ENCODE assay signal across 31 mouse cellular contexts in genomic region chr19:11635572-11635971, GRCm38 (mm10). TPM values are rescaled to one million over a fixed set of nuclear protein-coding genes. Genes with fewer than 3 reads are reported as not detected.
A peak's percentile ranks its signal among the peaks of the same experiment; 100 is the strongest.
DNase-seq lines count a peak whose midpoint lies in the region; ATAC-seq and TF ChIP-seq lines count a peak whose summit lies in the region.
"Had no signal": no experiment of that assay in that cellular context is flagged by ENCODE, and none has a peak within 500 bp of the region (broad histone marks: within the 10 kb centered on the region; RNA-seq: fewer than 3 reads in every experiment).

No protein-coding gene starts in this region.

- no peak overlapping the region for H3K9ac ChIP-seq in hindbrain, embryonic 11.5 days (ENCODE audit: low read depth, low read length)
- H3K9ac ChIP-seq: embryonic facial prominence, embryonic 12.5 days; embryonic facial prominence, embryonic 15.5 days; forebrain, postnatal 0 days; heart, embryonic 13.5 days; hindbrain, embryonic 13.5 days; intestine, embryonic 15.5 days had no signal

- ATAC-seq in G1E (ENCODE audit: extremely low read depth, insufficient number of reproducible peaks, low FRiP score, poor library complexity, severe bottlenecking): peak; percentile 22; the same call in 1 of the 2 replicates
- peak; percentile 69 to 82 for ATAC-seq in hematopoietic stem cell, adult 5-6 weeks (replicated peaks in 1 of 2; ENCODE audit: insufficient read depth in 1 of 2, low FRiP score in 2 of 2, low TSS enrichment in 1 of 2, low read depth in 1 of 2, poor library complexity in 2 of 2, severe bottlenecking in 2 of 2)
- peak; percentile 47 for ATAC-seq in megakaryocyte progenitor cell, adult 5-6 weeks (replicated peaks; ENCODE audit: poor library complexity)
- no peak for ATAC-seq in hindbrain, embryonic 11.5 days (ENCODE audit: low FRiP score)
- ATAC-seq: forebrain, embryonic 14.5 days; forebrain, postnatal 0 days; hindbrain, embryonic 16.5 days; intestine, embryonic 15.5 days had no signal

- peaks cover 34% of the 10 kb centered on the region for H3K4me1 ChIP-seq in G1E (ENCODE audit: insufficient read depth, low read depth, low read length)
- no peaks in the 10 kb centered on the region for H3K4me1 ChIP-seq in hindbrain, embryonic 11.5 days (replicated peaks; ENCODE audit: control insufficient read depth, insufficient read depth, low read length)
- H3K4me1 ChIP-seq: embryonic facial prominence, embryonic 12.5 days; embryonic facial prominence, embryonic 15.5 days; heart, embryonic 13.5 days; hindbrain, embryonic 13.5 days; intestine, embryonic 15.5 days had no signal

- H3K9me3 ChIP-seq in G1E (replicated peaks): no peaks in the 10 kb centered on the region
- no peaks in the 10 kb centered on the region for H3K9me3 ChIP-seq in hindbrain, embryonic 11.5 days (ENCODE audit: control insufficient read depth, low read length)
- H3K9me3 ChIP-seq: embryonic facial prominence, embryonic 12.5 days; embryonic facial prominence, embryonic 15.5 days; heart, embryonic 13.5 days; hindbrain, embryonic 13.5 days; intestine, embryonic 15.5 days had no signal

- no peaks in the 10 kb centered on the region for H3K36me3 ChIP-seq in G1E (replicated peaks)
- H3K36me3 ChIP-seq in hindbrain, embryonic 11.5 days (ENCODE audit: control insufficient read depth, insufficient read depth, low read length): no peaks in the 10 kb centered on the region
- H3K36me3 ChIP-seq: embryonic facial prominence, embryonic 12.5 days; embryonic facial prominence, embryonic 15.5 days; heart, embryonic 13.5 days; hindbrain, embryonic 13.5 days; intestine, embryonic 15.5 days had no signal

- 81% methylated on average over 5 of the region's 5 CpGs for WGBS in hindbrain, embryonic 11.5 days

- H3K27ac ChIP-seq in hindbrain, embryonic 11.5 days (ENCODE audit: low read depth, low read length): no peak overlapping the region
- H3K27ac ChIP-seq: embryonic facial prominence, embryonic 12.5 days; embryonic facial prominence, embryonic 15.5 days; gastrocnemius, adult 2 months; heart, embryonic 13.5 days; hindbrain, embryonic 13.5 days; intestine, embryonic 15.5 days had no signal

- H3K27me3 ChIP-seq in G1E (ENCODE audit: insufficient read depth, low read length): no peaks in the 10 kb centered on the region
- H3K27me3 ChIP-seq in hindbrain, embryonic 11.5 days (ENCODE audit: control insufficient read depth, insufficient read depth, low read length): no peaks in the 10 kb centered on the region
- H3K27me3 ChIP-seq: CH12.LX; embryonic facial prominence, embryonic 12.5 days; embryonic facial prominence, embryonic 15.5 days; heart, embryonic 13.5 days; hindbrain, embryonic 13.5 days; intestine, embryonic 15.5 days had no signal

- no peak overlapping the region for H3K4me3 ChIP-seq in G1E (ENCODE audit: low read depth, low read length)
- no peak overlapping the region for H3K4me3 ChIP-seq in hindbrain, embryonic 11.5 days (ENCODE audit: low read depth, low read length)
- H3K4me3 ChIP-seq: embryonic facial prominence, embryonic 12.5 days; embryonic facial prominence, embryonic 15.5 days; gastrocnemius, adult 2 months; heart, embryonic 13.5 days; hindbrain, embryonic 13.5 days; intestine, embryonic 15.5 days had no signal

- DNase-seq in G1E (ENCODE audit: low spot score) (no peak), MEL-GATA-1-ER (ENCODE audit: extremely low read depth, low read depth) (peak; percentile 82)
- DNase-seq in right cerebral cortex, adult 2 months (ENCODE audit: low spot score in 2 of 2): no peak
- DNase-seq in hindbrain, embryonic 11.5 days (ENCODE audit: low spot score): no peak
- DNase-seq in spleen, postnatal 14 days (ENCODE audit: low spot score in 2 of 2): no peak
- DNase-seq: adrenal gland, adult 8-10 months; adrenal gland, postnatal 25 days; B cell, adult 2 months; cerebellum, adult 18-20 months; cerebellum, adult 9-10 months; cerebellum, postnatal 14 days; forebrain, postnatal 0 days; gastrocnemius, adult 2 months; gastrocnemius, postnatal 14 days; heart, adult 18-20 months; heart, postnatal 14 days; heart, postnatal 4 days had no signal

- TF ChIP-seq CTCF in G1E (IDR thresholded peaks at IDR 0.05; ENCODE audit: low read depth, low read length): no peak

- H3K4me2 ChIP-seq in hindbrain, embryonic 11.5 days (replicated peaks; ENCODE audit: low read depth, low read length): no peak overlapping the region
- H3K4me2 ChIP-seq: embryonic facial prominence, embryonic 12.5 days; embryonic facial prominence, embryonic 15.5 days; heart, embryonic 13.5 days; hindbrain, embryonic 13.5 days; intestine, embryonic 15.5 days had no signal

RNA-seq across cellular contexts. Expression of gene Ms4a3, which starts 5.1 kb away (rescaled TPM):
- total RNA-seq in G1E (2014; fragmentation: Nextera tagmentation) (not detected in 2 replicates), G1E (2017) (0.35 TPM in 1 of 2 replicates, not detected in the other)
- not detected in 2 replicates for polyA plus RNA-seq in G1E (2012)
- 17.6 and 52.5 TPM in 2 replicates for total RNA-seq in hematopoietic stem cell, adult 5-6 weeks (2017)
- total RNA-seq in megakaryocyte progenitor cell, adult 5-6 weeks (2015): 1,524 and 1,660 TPM in 2 replicates
- 866 and 1,151 TPM in 2 replicates for total RNA-seq in megakaryocyte progenitor cell, adult 5-6 weeks (2017)
- 0.36 TPM in 1 of 2 replicates, not detected in the other for polyA plus RNA-seq in hindbrain, embryonic 11.5 days (2014; fragmentation: Nextera tagmentation; extraction: Ambion mirVana)
- total RNA-seq: adrenal gland, adult 8-10 months; adrenal gland, postnatal 25 days; forebrain, postnatal 0 days; gastrocnemius, adult 2 months; gastrocnemius, postnatal 14 days; gastrocnemius, postnatal 4 days; heart, adult 18-20 months; heart, postnatal 14 days; heart, postnatal 4 days had no signal
- polyA plus RNA-seq: embryonic facial prominence, embryonic 12.5 days; embryonic facial prominence, embryonic 15.5 days; forebrain, embryonic 11.5 days; forebrain, embryonic 14.5 days; forebrain, postnatal 0 days; frontal cortex, adult 2 months; hindbrain, embryonic 13.5 days; hindbrain, embryonic 16.5 days had no signal

RNA-seq across cellular contexts. Expression of gene Ms4a2, which starts 12.1 kb away (rescaled TPM):
- total RNA-seq in G1E (2014; fragmentation: Nextera tagmentation) (1.3 and 1.4 TPM in 2 replicates), G1E (2017) (19.1 and 20.6 TPM in 2 replicates)
- 0.03 TPM in 1 of 2 replicates, not detected in the other for polyA plus RNA-seq in G1E (2012)
- 7.5 and 21.3 TPM in 2 replicates for total RNA-seq in hematopoietic stem cell, adult 5-6 weeks (2017)
- total RNA-seq in megakaryocyte progenitor cell, adult 5-6 weeks (2015): 18.2 and 21.8 TPM in 2 replicates
- total RNA-seq in megakaryocyte progenitor cell, adult 5-6 weeks (2017): 17.5 and 20.2 TPM in 2 replicates
- 0.15 TPM in 1 of 2 replicates, not detected in the other for polyA plus RNA-seq in hindbrain, embryonic 11.5 days (2014; fragmentation: Nextera tagmentation; extraction: Ambion mirVana)
- total RNA-seq: adrenal gland, postnatal 25 days; forebrain, postnatal 0 days; heart, adult 18-20 months; heart, postnatal 14 days had no signal
- polyA plus RNA-seq: forebrain, embryonic 11.5 days; forebrain, embryonic 14.5 days; forebrain, postnatal 0 days; frontal cortex, adult 2 months; heart, embryonic 13.5 days had no signal

RNA-seq across cellular contexts. Expression of gene Oosp2, which starts 24.8 kb away (rescaled TPM):
- not detected in 2 replicates for total RNA-seq in G1E (2014; fragmentation: Nextera tagmentation)
- not detected in 2 replicates for total RNA-seq in G1E (2017)
- not detected in 2 replicates for polyA plus RNA-seq in G1E (2012)
- 1.2 TPM in 1 of 2 replicates, not detected in the other for total RNA-seq in hematopoietic stem cell, adult 5-6 weeks (2017)
- 1.1 and 3.4 TPM in 2 replicates for total RNA-seq in megakaryocyte progenitor cell, adult 5-6 weeks (2015)
- not detected in 2 replicates for total RNA-seq in megakaryocyte progenitor cell, adult 5-6 weeks (2017)
- not detected in 2 replicates for polyA plus RNA-seq in hindbrain, embryonic 11.5 days (2014; fragmentation: Nextera tagmentation; extraction: Ambion mirVana)
- total RNA-seq: forebrain, postnatal 0 days; gastrocnemius, adult 2 months; gastrocnemius, postnatal 14 days; gastrocnemius, postnatal 4 days; heart, adult 18-20 months; heart, postnatal 14 days; heart, postnatal 4 days had no signal
- polyA plus RNA-seq: embryonic facial prominence, embryonic 12.5 days; embryonic facial prominence, embryonic 15.5 days; forebrain, embryonic 11.5 days; forebrain, embryonic 14.5 days; forebrain, postnatal 0 days; frontal cortex, adult 2 months; heart, embryonic 13.5 days; heart, embryonic 16.5 days; hindbrain, embryonic 13.5 days; hindbrain, embryonic 16.5 days; intestine, embryonic 15.5 days had no signal

RNA-seq across cellular contexts. Expression of gene Ms4a6d, which starts 30.9 kb away (rescaled TPM):
- total RNA-seq in G1E (2014; fragmentation: Nextera tagmentation) (1.4 TPM in 1 of 2 replicates, not detected in the other), G1E (2017) (2.2 and 3.1 TPM in 2 replicates)
- 0.05 TPM in 1 of 2 replicates, not detected in the other for polyA plus RNA-seq in G1E (2012)
- total RNA-seq in hematopoietic stem cell, adult 5-6 weeks (2017): 0.55 and 1.1 TPM in 2 replicates
- 5.1 and 5.9 TPM in 2 replicates for total RNA-seq in megakaryocyte progenitor cell, adult 5-6 weeks (2015)
- 3.0 and 4.2 TPM in 2 replicates for total RNA-seq in megakaryocyte progenitor cell, adult 5-6 weeks (2017)
- polyA plus RNA-seq in hindbrain, embryonic 11.5 days (2014; fragmentation: Nextera tagmentation; extraction: Ambion mirVana): 4.6 and 4.8 TPM in 2 replicates

RNA-seq across cellular contexts. Expression of gene Oosp1, which starts 55.4 kb away (rescaled TPM):
- not detected in 2 replicates for total RNA-seq in G1E (2014; fragmentation: Nextera tagmentation)
- 0.11 TPM in 1 of 2 replicates, not detected in the other for total RNA-seq in G1E (2017)
- polyA plus RNA-seq in G1E (2012): not detected in 2 replicates
- 0.40 and 0.81 TPM in 2 replicates for total RNA-seq in hematopoietic stem cell, adult 5-6 weeks (2017)
- total RNA-seq in megakaryocyte progenitor cell, adult 5-6 weeks (2015): 5.7 and 7.6 TPM in 2 replicates
- total RNA-seq in megakaryocyte progenitor cell, adult 5-6 weeks (2017): 6.9 and 13.5 TPM in 2 replicates
- polyA plus RNA-seq in hindbrain, embryonic 11.5 days (2014; fragmentation: Nextera tagmentation; extraction: Ambion mirVana): not detected in 2 replicates
- total RNA-seq: forebrain, postnatal 0 days; gastrocnemius, adult 2 months; gastrocnemius, postnatal 14 days; gastrocnemius, postnatal 4 days; heart, adult 18-20 months; heart, postnatal 14 days; heart, postnatal 4 days had no signal
- polyA plus RNA-seq: embryonic facial prominence, embryonic 12.5 days; embryonic facial prominence, embryonic 15.5 days; forebrain, embryonic 11.5 days; forebrain, embryonic 14.5 days; forebrain, postnatal 0 days; frontal cortex, adult 2 months; heart, embryonic 13.5 days; heart, embryonic 16.5 days; hindbrain, embryonic 13.5 days; hindbrain, embryonic 16.5 days; intestine, embryonic 15.5 days had no signal

Comparison
In these comparisons a context has a peak if more than half of its experiments do, and no peak if none do; other contexts are left out.
1. RNA of gene Ms4a3, which starts 5.1 kb away (total RNA-seq): 866 to 1,660 TPM in megakaryocyte progenitor cell, adult 5-6 weeks; 17.6 to 52.5 TPM in hematopoietic stem cell, adult 5-6 weeks and 0.35 TPM in G1E; every median in the first group is over 10 times any median in the second.